8 mouse cellular contexts compared by ENCODE assay signal in the genomic region with DNA sequence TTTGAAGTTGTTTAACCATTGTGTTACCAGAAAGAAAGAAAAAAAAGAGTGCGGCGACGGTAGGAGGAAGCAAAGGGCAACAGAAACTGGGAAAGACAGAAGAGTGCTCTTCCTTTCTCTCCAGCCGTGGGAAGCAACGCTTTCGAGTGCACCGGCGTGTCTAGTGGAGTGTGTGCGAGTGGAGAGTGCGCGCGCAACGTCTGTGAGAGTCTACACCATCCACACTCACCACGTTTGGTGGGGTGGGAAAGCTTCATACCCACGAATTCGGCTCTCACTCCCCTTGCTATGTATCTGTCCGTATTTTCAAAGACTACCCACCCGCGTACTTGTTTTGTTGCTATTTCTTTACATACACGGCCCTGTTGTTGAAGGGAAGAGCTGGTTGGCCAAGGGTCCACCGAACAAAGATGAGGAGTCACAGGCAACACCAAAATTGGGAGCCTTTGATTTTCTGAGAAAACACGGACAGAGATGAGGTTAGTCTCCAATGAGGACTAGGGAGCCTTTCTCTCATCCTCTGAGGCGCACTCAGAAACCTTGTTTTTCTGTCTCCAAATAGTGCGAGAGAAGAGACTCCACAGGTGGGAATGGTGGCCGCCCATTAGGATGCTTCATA. TPM values are rescaled to one million over a fixed set of nuclear protein-coding genes. Genes with fewer than 3 reads are reported as not detected.
A peak's percentile ranks its signal among the peaks of the same experiment; 100 is the strongest.
DNase-seq lines count a peak whose midpoint lies in the region; ATAC-seq and TF ChIP-seq lines count a peak whose summit lies in the region.

No protein-coding gene starts in this region.

- peaks cover 14% of the 10 kb centered on the region for H3K4me1 ChIP-seq in heart, embryonic 16.5 days (ENCODE audit: control insufficient read depth, insufficient read depth, low read length)
- H3K4me1 ChIP-seq in brown adipose tissue, adult 24 weeks (ENCODE audit: control insufficient read depth, insufficient read depth, insufficient read length, low read length), result peaks cover 18% of the 10 kb centered on the region
- H3K4me1 ChIP-seq in hindbrain, embryonic 15.5 days (replicated peaks), result peaks cover 36% of the 10 kb centered on the region
- H3K4me1 ChIP-seq in midbrain, postnatal 0 days (ENCODE audit: insufficient read depth, low read length), result peaks cover 5% of the 10 kb centered on the region

- H3K27ac ChIP-seq in heart, embryonic 16.5 days (ENCODE audit: low read length), result no peak overlapping the region
- H3K27ac ChIP-seq in brown adipose tissue, adult 24 weeks (replicated peaks; ENCODE audit: low read depth, low read length), result no peak overlapping the region
- H3K27ac ChIP-seq in hindbrain, embryonic 15.5 days (replicated peaks), result no peak overlapping the region
- no peak overlapping the region for H3K27ac ChIP-seq in midbrain, postnatal 0 days (ENCODE audit: low read depth, low read length)

- H3K4me3 ChIP-seq in heart, embryonic 16.5 days (ENCODE audit: low read length), result peak overlapping the region; percentile 48
- peak overlapping the region; percentile 48 for H3K4me3 ChIP-seq in brown adipose tissue, adult 24 weeks (ENCODE audit: insufficient read depth, low read depth, low read length)
- peak overlapping the region; percentile 37 for H3K4me3 ChIP-seq in hindbrain, embryonic 15.5 days
- H3K4me3 ChIP-seq in midbrain, postnatal 0 days (ENCODE audit: low read depth, low read length), result peak overlapping the region; percentile 33; the same call in 1 of the 2 replicates

- H3K9me3 ChIP-seq in heart, embryonic 16.5 days (replicated peaks; ENCODE audit: control insufficient read depth, low read length), result no peaks in the 10 kb centered on the region; the same call in 1 of the 2 replicates
- no peaks in the 10 kb centered on the region for H3K9me3 ChIP-seq in hindbrain, embryonic 15.5 days
- H3K9me3 ChIP-seq in midbrain, postnatal 0 days (ENCODE audit: low read length), result no peaks in the 10 kb centered on the region

- WGBS in heart, embryonic 16.5 days, result 5% methylated on average over 25 of the region's 25 CpGs
- 2% methylated on average over 25 of the region's 25 CpGs for WGBS in hindbrain, embryonic 15.5 days
- WGBS in midbrain, postnatal 0 days, result 2% methylated on average over 25 of the region's 25 CpGs

- peaks cover 84% of the 10 kb centered on the region for H3K27me3 ChIP-seq in heart, embryonic 16.5 days (ENCODE audit: control insufficient read depth, insufficient read depth, low read length)
- H3K27me3 ChIP-seq in hindbrain, embryonic 15.5 days, result peaks cover 72% of the 10 kb centered on the region
- H3K27me3 ChIP-seq in midbrain, postnatal 0 days (ENCODE audit: insufficient read depth, low read length), result peaks cover 61% of the 10 kb centered on the region

- H3K36me3 ChIP-seq in heart, embryonic 16.5 days (ENCODE audit: control insufficient read depth, insufficient read depth), result no peaks in the 10 kb centered on the region
- H3K36me3 ChIP-seq in hindbrain, embryonic 15.5 days, result no peaks in the 10 kb centered on the region
- H3K36me3 ChIP-seq in midbrain, postnatal 0 days (ENCODE audit: insufficient read depth, low read length), result no peaks in the 10 kb centered on the region

- DNase-seq in heart, adult 8-10 months (ENCODE audit: low spot score), result no peak
- DNase-seq in midbrain, postnatal 0 days (ENCODE audit: low spot score), result no peak
- no peak for DNase-seq in spleen, postnatal 36 days (ENCODE audit: low spot score in 2 of 2)
- DNase-seq in adrenal gland, adult 18-20 months (ENCODE audit: low spot score in 2 of 2), result no peak

- H3K4me2 ChIP-seq in heart, embryonic 16.5 days (ENCODE audit: low read depth, low read length), result peak overlapping the region; percentile 56
- H3K4me2 ChIP-seq in hindbrain, embryonic 15.5 days, result peak overlapping the region; percentile 51
- peak overlapping the region; percentile 51 for H3K4me2 ChIP-seq in midbrain, postnatal 0 days (ENCODE audit: low read depth, low read length, poor library complexity, severe bottlenecking)

- no peak overlapping the region for H3K9ac ChIP-seq in heart, embryonic 16.5 days (ENCODE audit: low read length)
- no peak overlapping the region for H3K9ac ChIP-seq in hindbrain, embryonic 15.5 days
- H3K9ac ChIP-seq in midbrain, postnatal 0 days (replicated peaks; ENCODE audit: low read length, poor library complexity, severe bottlenecking), result no peak overlapping the region

- no peak for TF ChIP-seq CTCF in midbrain, postnatal 0 days (IDR thresholded peaks at IDR 0.05)

- ATAC-seq in heart, embryonic 16.5 days (replicated peaks; ENCODE audit: extremely low read depth, insufficient read depth, low FRiP score), result no peak
- no peak for ATAC-seq in hindbrain, embryonic 15.5 days (ENCODE audit: low FRiP score, low read depth)
- no peak for ATAC-seq in midbrain, postnatal 0 days (ENCODE audit: low FRiP score)
- no peak for ATAC-seq in megakaryocyte progenitor cell, adult 5-6 weeks (replicated peaks; ENCODE audit: poor library complexity)

RNA-seq across cellular contexts. Expression of a gene that starts 0.8 kb away (rescaled TPM):
- not detected in 2 replicates for polyA plus RNA-seq in heart, embryonic 16.5 days (2015; fragmentation: Nextera tagmentation; extraction: Ambion mirVana)
- total RNA-seq in heart, adult 8-10 months (2022), result not detected
- not detected in 2 replicates for polyA plus RNA-seq in brown adipose tissue, adult 24 weeks (2012; ENCODE audit: insufficient read depth, insufficient read length, missing spikeins)
- polyA plus RNA-seq in hindbrain, embryonic 15.5 days (2015; fragmentation: Nextera tagmentation; extraction: Ambion mirVana), result 7.4 and 9.3 TPM in 2 replicates
- total RNA-seq in midbrain, postnatal 0 days (2014; rRNA removed), result 1.7 and 3.0 TPM in 2 replicates
- 1.4 and 2.3 TPM in 2 replicates for polyA plus RNA-seq in midbrain, postnatal 0 days (2015; fragmentation: Nextera tagmentation; extraction: Ambion mirVana)
- total RNA-seq in megakaryocyte progenitor cell, adult 5-6 weeks (2015), result not detected in 2 replicates
- not detected in 2 replicates for total RNA-seq in megakaryocyte progenitor cell, adult 5-6 weeks (2017)
- not detected for total RNA-seq in adrenal gland, adult 18-20 months (2021)
